Mouse (Mus musculus) brain, adult 2 months (tissue): Measurements from ENCODE around the gene Znhit6.

Source experiments
- DNase-seq: peaks from one replicate; pipeline ENCODE4 v3.0.0; 2011; ENCODE audit warnings: low read depth, low spot score

Znhit6 gene

GRCm38 (mm10) chr3:145575743-145576481 lies at the start of gene Znhit6:
Gene Znhit6 (plus strand): TSS chr3:145576205.
- DNase-seq: peak; percentile 98

GRCm38 (mm10) chr3:145537870-145538269 lies 38.1 kb upstream of the Znhit6 start:
- no peak for DNase-seq

GRCm38 (mm10) chr3:145548441-145549415 lies 27.3 kb upstream of the Znhit6 start:
- peak; percentile 9 for DNase-seq

- DNase-seq: peak; percentile 23
Observed at GRCm38 (mm10) chr3:145550216-145550615, 25.8 kb upstream of the Znhit6 start.

- DNase-seq: no peak
Observed at GRCm38 (mm10) chr3:145554388-145554787, 21.6 kb upstream of the Znhit6 start.

- DNase-seq: no peak
Observed at GRCm38 (mm10) chr3:145556206-145556605, 19.8 kb upstream of the Znhit6 start.

- no peak for DNase-seq
Observed at GRCm38 (mm10) chr3:145559675-145560074, 16.3 kb upstream of the Znhit6 start.

GRCm38 (mm10) chr3:145560117-145560516 lies 15.9 kb upstream of the Znhit6 start:
- DNase-seq: no peak

- DNase-seq: no peak
Observed at GRCm38 (mm10) chr3:145574468-145574867, 1.5 kb upstream of the Znhit6 start.

GRCm38 (mm10) chr3:145575340-145575739 lies 665 bp upstream of the Znhit6 start:
- no peak for DNase-seq

- no peak for DNase-seq
Observed at GRCm38 (mm10) chr3:145576482-145576822, 447 bp downstream of the Znhit6 start.

GRCm38 (mm10) chr3:145576876-145577275 lies 871 bp downstream of the Znhit6 start:
- no peak for DNase-seq

- no peak for DNase-seq
Observed at GRCm38 (mm10) chr3:145583043-145583442, 7.0 kb downstream of the Znhit6 start.

GRCm38 (mm10) chr3:145583522-145584200 lies 7.7 kb downstream of the Znhit6 start:
- peak; percentile 33 for DNase-seq

- DNase-seq: no peak
Observed at GRCm38 (mm10) chr3:145590562-145590961, 14.6 kb downstream of the Znhit6 start.

GRCm38 (mm10) chr3:145591841-145592542 lies 16.0 kb downstream of the Znhit6 start:
- no peak for DNase-seq

- DNase-seq: no peak
Observed at GRCm38 (mm10) chr3:145595354-145595753, 19.3 kb downstream of the Znhit6 start.

- no peak for DNase-seq
Observed at GRCm38 (mm10) chr3:145599059-145599458, 23.1 kb downstream of the Znhit6 start.

GRCm38 (mm10) chr3:145600801-145601200 lies 24.8 kb downstream of the Znhit6 start:
- DNase-seq: no peak

- no peak for DNase-seq
Observed at GRCm38 (mm10) chr3:145601345-145601744, 25.3 kb downstream of the Znhit6 start.
